Mouse (Mus musculus): ENCODE results near the gene Noxa1. TPM values are rescaled to one million over a fixed set of nuclear protein-coding genes. Genes with fewer than 3 reads are reported as not detected.

Gene Noxa1
- polyA plus RNA-seq, 1 experiment from 2014 or later, result not detected

- Histone ChIP-seq H3K4me1 (no peaks in the 10 kb centered on the region), H3K9me3 (replicated peaks) (no peaks in the 10 kb centered on the region), H3K4me3 (replicated peaks) (no peak overlapping the region), H3K36me3 (no peaks in the 10 kb centered on the region), H3K27me3 (replicated peaks) (peaks cover 7% of the 10 kb centered on the region), H3K9ac (replicated peaks) (no peak overlapping the region), H3K4me2 (0 out of 2 replicates have a peak overlapping the region, but pooled peaks have one; percentile 3), H3K27ac (replicated peaks) (no peak overlapping the region)
- WGBS, result 48% methylated on average over 17 of the region's 17 CpGs
- no peak for ATAC-seq (ENCODE audit: low FRiP score)
Measured at GRCm38 (mm10) chr2:25094785-25095108, 202 bp downstream of the Noxa1 start.

GRCm38 (mm10) chr2:25088636-25089035 is 6.3 kb downstream of the Noxa1 start:
- Histone ChIP-seq H3K9me3 (replicated peaks) (no peaks in the 10 kb centered on the region), H3K27ac (replicated peaks) (no peak overlapping the region), H3K4me3 (replicated peaks) (no peak overlapping the region), H3K36me3 (no peaks in the 10 kb centered on the region), H3K9ac (replicated peaks) (no peak overlapping the region), H3K27me3 (replicated peaks) (no peaks in the 10 kb centered on the region), H3K4me1 (no peaks in the 10 kb centered on the region), H3K4me2 (no peak overlapping the region)
- ATAC-seq (ENCODE audit: low FRiP score), result no peak
- 76% methylated on average over 3 of the region's 3 CpGs for WGBS

DNA sequence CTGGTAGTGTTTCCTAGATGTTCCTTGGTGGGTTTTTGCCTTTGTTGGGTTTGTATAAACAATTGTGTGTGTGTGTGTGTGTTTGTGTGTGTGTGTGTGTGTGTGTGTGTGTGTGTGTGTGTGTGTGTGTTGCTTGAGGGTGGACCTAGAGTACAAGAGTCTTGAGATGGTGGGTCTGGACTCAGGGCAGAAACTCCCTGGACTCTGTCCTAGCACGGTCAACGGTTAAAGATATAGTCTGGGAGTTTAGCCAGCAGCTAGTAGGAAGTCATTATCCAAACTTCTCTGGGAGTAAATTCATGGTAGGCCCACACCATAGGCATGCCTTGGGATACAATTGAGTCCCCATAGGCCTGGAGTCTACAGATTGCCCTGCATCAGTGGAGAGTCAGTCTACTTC is 7.1 kb downstream of the Noxa1 start:
- H3K4me1 ChIP-seq, result no peaks in the 10 kb centered on the region
- H3K9me3 ChIP-seq (replicated peaks), result no peaks in the 10 kb centered on the region
- WGBS, result 100% methylated on average over 2 of the region's 2 CpGs
- H3K27me3 ChIP-seq (replicated peaks), result no peaks in the 10 kb centered on the region
- H3K4me3 ChIP-seq (replicated peaks), result no peak overlapping the region
- H3K4me2 ChIP-seq, result no peak overlapping the region
- H3K9ac ChIP-seq (replicated peaks), result no peak overlapping the region
- H3K36me3 ChIP-seq, result no peaks in the 10 kb centered on the region
- no peak overlapping the region for H3K27ac ChIP-seq (replicated peaks)
- no peak for ATAC-seq (ENCODE audit: low FRiP score)

DNA sequence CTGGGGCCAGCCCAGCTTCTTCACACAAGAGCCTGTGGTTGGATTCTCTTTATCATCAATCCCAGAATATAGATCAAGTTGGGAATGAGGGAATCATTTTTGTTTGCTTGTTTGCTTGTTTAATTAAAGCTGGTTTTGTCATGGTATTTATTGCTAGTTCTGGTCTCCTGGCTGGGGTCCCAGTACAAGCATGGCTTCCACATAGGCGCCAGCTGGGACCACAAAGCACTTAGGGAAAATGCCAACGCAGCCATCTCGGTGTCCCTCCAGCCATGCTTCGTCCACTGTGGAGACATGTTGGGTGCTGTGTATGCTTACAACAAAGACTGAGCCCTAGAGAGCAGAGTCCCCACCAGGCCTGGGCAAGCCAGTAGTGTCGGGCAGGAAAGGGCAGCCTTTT is 9.4 kb downstream of the Noxa1 start:
- no peaks in the 10 kb centered on the region for H3K9me3 ChIP-seq (replicated peaks)
- no peak overlapping the region for H3K9ac ChIP-seq (replicated peaks)
- no peak overlapping the region for H3K4me2 ChIP-seq
- WGBS, result 68% methylated on average over 5 of the region's 5 CpGs
- H3K27me3 ChIP-seq (replicated peaks), result no peaks in the 10 kb centered on the region
- H3K27ac ChIP-seq (replicated peaks), result no peak overlapping the region
- no peak for ATAC-seq (ENCODE audit: low FRiP score)
- no peak overlapping the region for H3K4me3 ChIP-seq (replicated peaks)
- no peaks in the 10 kb centered on the region for H3K4me1 ChIP-seq
- H3K36me3 ChIP-seq, result no peaks in the 10 kb centered on the region

- Histone ChIP-seq H3K4me1 (no peaks in the 10 kb centered on the region), H3K27ac (replicated peaks) (no peak overlapping the region), H3K4me2 (no peak overlapping the region), H3K36me3 (no peaks in the 10 kb centered on the region), H3K9ac (replicated peaks) (no peak overlapping the region), H3K4me3 (replicated peaks) (no peak overlapping the region), H3K9me3 (replicated peaks) (no peaks in the 10 kb centered on the region), H3K27me3 (replicated peaks) (no peaks in the 10 kb centered on the region)
- 83% methylated on average over 4 of the region's 4 CpGs for WGBS
- no peak for ATAC-seq (ENCODE audit: low FRiP score)
Measured at GRCm38 (mm10) chr2:25083697-25084096, 11.3 kb downstream of the Noxa1 start.

DNA sequence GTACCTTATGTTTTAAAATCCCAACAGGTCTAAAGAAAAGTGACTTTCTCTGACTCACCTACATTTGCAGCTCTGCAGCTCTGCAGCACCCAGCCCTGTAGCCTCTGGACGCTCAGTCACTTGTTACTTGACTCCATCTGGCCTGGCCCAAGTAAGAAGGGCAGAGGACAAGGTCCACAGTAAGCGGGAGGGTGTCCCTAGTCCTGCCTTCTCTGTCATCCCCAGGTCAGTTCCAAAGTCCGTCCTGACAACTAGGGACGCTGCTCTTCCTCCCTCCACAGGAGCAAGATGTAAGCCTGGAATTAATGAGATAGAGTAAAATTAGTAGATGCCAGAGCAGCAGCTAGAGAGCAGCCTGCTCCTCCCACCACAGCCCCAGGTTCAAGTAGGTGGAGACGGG is 14.9 kb downstream of the Noxa1 start, which contains the start of gene Entpd8:
TSS of gene Entpd8 (plus strand) at position 229 of the 400 bp plus-strand sequence.
- no peak within 1 kb of the TSS for H3K4me2 ChIP-seq
- WGBS, result 68% methylated on average over 5 of the region's 5 CpGs
- no peaks in the 10 kb centered on the region for H3K9me3 ChIP-seq (replicated peaks)
- H3K9ac ChIP-seq (replicated peaks), result no peak within 1 kb of the TSS
- no peaks in the 10 kb centered on the region for H3K36me3 ChIP-seq
- H3K4me3 ChIP-seq (replicated peaks), result no peak within 1 kb of the TSS
- no peak within 1 kb of the TSS for H3K27ac ChIP-seq (replicated peaks)
- ATAC-seq (ENCODE audit: low FRiP score), result no peak
- H3K4me1 ChIP-seq, result no peaks in the 10 kb centered on the region
- no peaks in the 10 kb centered on the region for H3K27me3 ChIP-seq (replicated peaks)

- H3K36me3 ChIP-seq, result no peaks in the 10 kb centered on the region
- no peaks in the 10 kb centered on the region for H3K4me1 ChIP-seq
- no peak overlapping the region for H3K9ac ChIP-seq (replicated peaks)
- no peak overlapping the region for H3K4me2 ChIP-seq
- 81% methylated on average over 1 of the region's 1 CpGs for WGBS
- H3K4me3 ChIP-seq (replicated peaks), result no peak overlapping the region
- no peaks in the 10 kb centered on the region for H3K27me3 ChIP-seq (replicated peaks)
- no peak overlapping the region for H3K27ac ChIP-seq (replicated peaks)
- H3K9me3 ChIP-seq (replicated peaks), result no peaks in the 10 kb centered on the region
- ATAC-seq (ENCODE audit: low FRiP score), result no peak
Measured at GRCm38 (mm10) chr2:25078967-25079366, 16.0 kb downstream of the Noxa1 start.

DNA sequence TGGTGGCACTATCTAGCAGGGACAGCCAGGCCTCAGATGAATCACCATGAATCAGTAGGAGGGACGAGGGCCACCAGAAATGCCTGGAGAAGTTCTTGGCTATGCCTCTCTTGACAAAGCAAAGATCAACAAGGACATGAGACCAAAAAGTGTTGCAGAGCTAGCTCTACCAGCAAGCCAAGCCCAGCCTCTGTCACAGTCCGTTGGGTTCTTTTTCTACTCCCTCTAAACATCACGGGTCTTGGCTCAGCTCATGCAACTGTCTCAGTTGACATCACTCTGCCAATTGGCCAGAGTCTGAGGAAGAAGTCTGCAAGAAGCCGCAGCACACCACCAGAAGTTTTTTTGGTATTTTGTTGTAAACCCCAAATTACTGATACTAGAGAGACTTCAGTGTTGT is 19.4 kb downstream of the Noxa1 start:
- H3K9me3 ChIP-seq (replicated peaks), result no peaks in the 10 kb centered on the region
- H3K27ac ChIP-seq (replicated peaks), result no peak overlapping the region
- WGBS, result 69% methylated on average over 4 of the region's 4 CpGs
- no peak overlapping the region for H3K9ac ChIP-seq (replicated peaks)
- no peaks in the 10 kb centered on the region for H3K4me1 ChIP-seq
- H3K27me3 ChIP-seq (replicated peaks), result no peaks in the 10 kb centered on the region
- ATAC-seq (ENCODE audit: low FRiP score), result no peak
- H3K4me2 ChIP-seq, result no peak overlapping the region
- H3K36me3 ChIP-seq, result no peaks in the 10 kb centered on the region
- no peak overlapping the region for H3K4me3 ChIP-seq (replicated peaks)

GRCm38 (mm10) chr2:25072398-25072797 is 22.6 kb downstream of the Noxa1 start:
- 95% methylated on average over 4 of the region's 4 CpGs for WGBS
- Histone ChIP-seq H3K9me3 (replicated peaks) (no peaks in the 10 kb centered on the region), H3K4me2 (no peak overlapping the region), H3K9ac (replicated peaks) (no peak overlapping the region), H3K36me3 (no peaks in the 10 kb centered on the region), H3K4me3 (replicated peaks) (no peak overlapping the region), H3K27ac (replicated peaks) (no peak overlapping the region), H3K27me3 (replicated peaks) (no peaks in the 10 kb centered on the region), H3K4me1 (no peaks in the 10 kb centered on the region)
- ATAC-seq (ENCODE audit: low FRiP score), result no peak

DNA sequence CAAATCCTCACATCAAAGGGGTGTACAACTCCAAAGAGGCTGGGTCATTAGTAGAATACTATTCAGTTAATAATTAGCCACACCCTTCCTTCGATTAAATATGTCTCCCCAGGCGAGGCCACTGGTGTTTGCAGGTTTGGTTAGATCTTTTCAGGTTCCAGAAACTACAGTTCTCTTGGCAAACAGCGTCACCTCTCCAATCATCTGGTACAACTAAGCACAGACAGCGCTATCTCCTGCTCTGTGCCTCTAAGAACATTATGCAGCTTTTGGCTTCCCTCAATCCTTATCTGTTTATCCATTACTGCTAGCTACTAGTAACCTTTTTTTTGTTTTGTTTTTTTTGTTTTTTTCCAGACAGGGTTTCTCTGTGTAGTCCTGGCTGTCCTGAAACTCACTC is 25.4 kb downstream of the Noxa1 start:
- no peaks in the 10 kb centered on the region for H3K36me3 ChIP-seq
- H3K27ac ChIP-seq (replicated peaks), result no peak overlapping the region
- H3K27me3 ChIP-seq (replicated peaks), result no peaks in the 10 kb centered on the region
- no peak overlapping the region for H3K4me2 ChIP-seq
- no peaks in the 10 kb centered on the region for H3K9me3 ChIP-seq (replicated peaks)
- H3K9ac ChIP-seq (replicated peaks), result no peak overlapping the region
- H3K4me3 ChIP-seq (replicated peaks), result no peak overlapping the region
- 72% methylated on average over 4 of the region's 4 CpGs for WGBS
- ATAC-seq (ENCODE audit: low FRiP score), result no peak
- no peaks in the 10 kb centered on the region for H3K4me1 ChIP-seq

DNA sequence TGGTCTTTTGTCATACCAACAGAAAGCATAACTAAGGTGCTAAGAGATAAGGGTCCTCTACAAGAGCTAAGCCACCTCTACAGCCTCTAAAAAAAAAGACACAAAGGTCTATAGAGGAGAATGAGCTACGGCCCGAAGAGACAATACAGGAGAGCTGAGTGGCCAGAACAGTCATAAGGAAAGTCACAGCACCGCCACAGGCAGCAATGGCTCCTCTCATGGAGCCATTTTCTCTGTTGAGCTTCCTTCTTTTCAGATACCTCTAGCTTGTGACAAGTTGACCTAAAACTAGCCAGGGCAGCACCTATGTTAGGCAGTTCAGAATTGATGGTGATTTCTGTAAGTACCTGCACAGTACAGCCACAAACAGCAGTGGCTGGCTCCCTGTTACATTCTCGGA is 28.4 kb downstream of the Noxa1 start:
- Histone ChIP-seq H3K27ac (replicated peaks) (no peak overlapping the region), H3K27me3 (replicated peaks) (no peaks in the 10 kb centered on the region), H3K4me2 (no peak overlapping the region), H3K36me3 (peaks cover 15% of the 10 kb centered on the region), H3K4me1 (no peaks in the 10 kb centered on the region), H3K4me3 (replicated peaks) (no peak overlapping the region), H3K9ac (replicated peaks) (no peak overlapping the region), H3K9me3 (replicated peaks) (no peaks in the 10 kb centered on the region)
- ATAC-seq (ENCODE audit: low FRiP score), result no peak
- WGBS, result 81% methylated on average over 4 of the region's 4 CpGs

DNA sequence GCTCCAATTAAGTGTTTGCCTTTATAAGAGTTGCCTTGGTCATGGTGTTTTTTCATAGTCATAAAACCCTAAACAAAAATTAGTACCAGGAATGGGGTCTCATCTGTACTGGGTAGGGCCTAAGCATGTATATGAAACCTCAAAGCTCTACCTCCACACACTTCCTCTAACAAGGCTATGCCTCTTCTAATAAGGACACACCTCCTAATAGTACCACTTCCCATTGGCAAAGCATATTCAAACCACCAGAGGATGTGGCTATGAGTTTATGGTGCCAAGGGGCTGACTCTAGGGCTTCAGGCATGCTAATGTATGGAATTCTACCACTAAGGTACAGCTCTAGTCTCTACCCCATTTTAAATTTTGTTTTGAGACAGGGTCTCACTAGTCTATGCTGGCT is 29.4 kb downstream of the Noxa1 start:
- no peak overlapping the region for H3K4me3 ChIP-seq (replicated peaks)
- H3K4me2 ChIP-seq, result no peak overlapping the region
- H3K9me3 ChIP-seq (replicated peaks), result no peaks in the 10 kb centered on the region
- H3K4me1 ChIP-seq, result no peaks in the 10 kb centered on the region
- H3K27ac ChIP-seq (replicated peaks), result no peak overlapping the region
- peaks cover 25% of the 10 kb centered on the region for H3K36me3 ChIP-seq
- no peak overlapping the region for H3K9ac ChIP-seq (replicated peaks)
- H3K27me3 ChIP-seq (replicated peaks), result no peaks in the 10 kb centered on the region
- ATAC-seq (ENCODE audit: low FRiP score), result no peak

DNA sequence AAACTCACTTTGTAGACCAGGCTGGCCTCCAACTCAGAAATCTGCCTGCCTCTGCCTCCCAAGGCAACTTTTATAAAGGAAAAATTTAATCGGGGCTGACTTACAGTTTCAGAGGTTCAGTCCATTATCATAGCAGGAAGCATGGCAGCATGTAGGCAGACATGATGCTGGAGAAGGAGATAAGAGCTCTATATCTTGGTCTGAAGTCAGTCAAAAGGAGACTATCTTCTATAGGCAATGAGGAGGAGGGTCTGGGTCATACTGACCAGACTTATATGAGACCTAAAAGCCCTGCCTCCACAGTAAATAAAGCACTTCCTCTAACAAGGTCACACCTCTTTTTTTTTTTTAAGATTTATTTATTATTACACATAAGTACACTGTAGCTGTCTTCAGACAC is 30.7 kb downstream of the Noxa1 start:
- ATAC-seq (ENCODE audit: low FRiP score), result no peak
- WGBS, result 97% methylated on average over 1 of the region's 1 CpGs
- no peaks in the 10 kb centered on the region for H3K9me3 ChIP-seq (replicated peaks)
- no peak overlapping the region for H3K27ac ChIP-seq (replicated peaks)
- no peak overlapping the region for H3K4me3 ChIP-seq (replicated peaks)
- no peak overlapping the region for H3K9ac ChIP-seq (replicated peaks)
- no peaks in the 10 kb centered on the region for H3K27me3 ChIP-seq (replicated peaks)
- H3K36me3 ChIP-seq, result peaks cover 36% of the 10 kb centered on the region
- no peak overlapping the region for H3K4me2 ChIP-seq
- H3K4me1 ChIP-seq, result no peaks in the 10 kb centered on the region
